Mouse (Mus musculus) liver, embryonic 12.5 days (tissue): Measurements from ENCODE around the gene Faf1. TPM values are rescaled to one million over a fixed set of nuclear protein-coding genes. Genes with fewer than 3 reads are reported as not detected.

ENCODE experiments used
- ATAC-seq: fragments of 200-750 bp; cut with Nextera tagmentation; 2 replicates; pipeline ENCODE4 v1.8.0; 2017; ENCODE audit warnings: moderate number of reproducible peaks, mild to moderate bottlenecking, moderate library complexity
- H3K27ac ChIP-seq: fragments of 300-500 bp; sonication (generic); 2 replicates; pipeline ENCODE4 v1.5.1; 2016; ENCODE audit warnings: mild to moderate bottlenecking
- H3K27me3 ChIP-seq: fragments of 300-500 bp; sonication (generic); replicated peaks from 2 replicates; pipeline ENCODE4 v1.6.1; 2016; ENCODE audit warnings: mild to moderate bottlenecking, moderate library complexity
- H3K36me3 ChIP-seq: fragments of 300-500 bp; sonication (generic); 2 replicates; pipeline ENCODE4 v1.6.1; 2016; ENCODE audit warnings: mild to moderate bottlenecking, moderate library complexity
- H3K4me1 ChIP-seq: fragments of 300-500 bp; sonication (generic); 2 replicates; pipeline ENCODE4 v1.6.1; 2016
- H3K4me2 ChIP-seq: fragments of 300-500 bp; sonication (generic); 2 replicates; pipeline ENCODE4 v1.6.1; 2016; ENCODE audit warnings: mild to moderate bottlenecking, moderate library complexity
- H3K4me3 ChIP-seq: fragments of 300-500 bp; sonication (generic); 2 replicates; pipeline ENCODE4 v1.5.1; 2016; ENCODE audit warnings: mild to moderate bottlenecking, moderate library complexity
- H3K9ac ChIP-seq: fragments of 300-500 bp; sonication (generic); 2 replicates; pipeline ENCODE4 v1.6.1; 2016; ENCODE audit warnings: mild to moderate bottlenecking, moderate library complexity
- H3K9me3 ChIP-seq: fragments of 300-500 bp; sonication (generic); replicated peaks from 2 replicates; pipeline ENCODE4 v1.6.1; 2016; ENCODE audit warnings: mild to moderate bottlenecking, moderate library complexity
- WGBS: fragments of 180-500 bp; shearing (Covaris S2); methylation state at CpG from one replicate; pipeline ENCODE4 v1.1.7; 2016; ENCODE audit not compliant: insufficient replicate concordance; 5-methylcytosine and 5-hydroxymethylcytosine counted together
- polyA plus RNA-seq: library from polyadenylated mRNA; unstranded; fragments of >200 nt; fragmentation: Nextera tagmentation; extraction: Ambion mirVana; gene quantifications from 2 replicates; pipeline ENCODE4 v1.2.1, GENCODE M21; 2016

The Faf1 gene
- 31.3 and 31.4 TPM in 2 replicates for polyA plus RNA-seq

DNA sequence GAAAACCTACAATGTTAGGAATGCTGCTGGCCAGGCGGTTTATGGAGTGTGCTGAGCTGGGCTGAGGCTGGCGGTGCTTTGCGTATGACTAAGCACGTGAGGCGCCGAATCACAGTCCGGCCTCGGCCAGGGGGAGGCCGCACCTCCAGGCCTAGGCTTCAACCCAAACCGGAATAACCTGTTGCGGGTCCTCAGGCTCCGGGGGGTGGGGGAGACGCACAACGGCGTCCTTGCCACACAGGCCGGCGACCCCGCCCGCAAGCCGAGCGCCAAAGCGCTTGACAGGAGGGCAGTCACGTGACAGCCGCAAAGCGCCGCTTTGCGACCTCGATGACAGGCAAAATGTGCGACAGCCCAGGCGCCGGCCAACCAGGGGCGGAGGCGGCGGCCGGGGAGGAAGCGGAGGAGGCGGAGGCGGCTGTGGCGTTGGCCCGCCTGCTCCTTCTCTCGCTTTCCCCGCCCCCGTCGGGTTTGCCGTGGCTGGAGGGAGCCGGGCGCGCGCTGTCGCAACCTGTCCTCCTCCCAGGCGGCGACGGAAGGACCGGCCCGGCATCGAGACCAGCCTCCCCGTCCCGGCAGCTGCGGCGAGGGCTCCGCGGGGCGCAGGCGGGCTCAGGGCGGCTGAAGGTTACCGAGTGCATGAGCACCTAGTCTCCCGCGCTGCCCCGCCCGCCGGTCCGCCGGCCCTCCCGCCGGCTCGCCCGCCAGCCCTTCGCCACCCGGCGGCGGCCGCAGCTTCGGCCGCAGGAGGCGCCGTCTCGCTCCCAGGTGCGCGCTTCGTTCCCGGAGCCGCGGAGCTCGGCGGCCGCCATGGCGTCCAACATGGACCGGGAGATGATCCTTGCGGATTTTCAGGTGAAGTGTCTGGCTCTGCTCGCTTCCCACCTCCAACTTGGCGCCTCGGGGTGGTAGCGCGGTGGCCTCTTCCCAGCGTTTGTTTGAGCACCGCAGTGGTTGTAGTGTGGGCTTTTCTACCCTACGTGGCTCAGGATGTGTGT lies at the start of gene Faf1:
Gene Faf1 (plus strand): TSS at position 371 of the 998 bp plus-strand sequence.
- no peaks in the 10 kb centered on the region for H3K27me3 ChIP-seq
- under 1% methylated on average over 89 of the region's 107 CpGs for WGBS
- H3K27ac ChIP-seq = peak within 1 kb of the TSS; percentile 99
- no peaks in the 10 kb centered on the region for H3K9me3 ChIP-seq
- H3K4me3 ChIP-seq = peak within 1 kb of the TSS; percentile 88
- peak; percentile 97 for ATAC-seq
- peaks cover 34% of the 10 kb centered on the region for H3K4me1 ChIP-seq
- H3K36me3 ChIP-seq = no peaks in the 10 kb centered on the region
- H3K4me2 ChIP-seq = peak within 1 kb of the TSS; percentile 83
- H3K9ac ChIP-seq = peak within 1 kb of the TSS; percentile 93

GRCm38 (mm10) chr4:109630215-109630614 lies 46.2 kb upstream of the Faf1 start:
- no peak overlapping the region for H3K4me3 ChIP-seq
- H3K27ac ChIP-seq = no peak overlapping the region
- H3K27me3 ChIP-seq = no peaks in the 10 kb centered on the region
- no peak for ATAC-seq
- no peaks in the 10 kb centered on the region for H3K9me3 ChIP-seq
- 38% methylated on average over 2 of the region's 2 CpGs for WGBS
- H3K36me3 ChIP-seq = no peaks in the 10 kb centered on the region
- no peak overlapping the region for H3K9ac ChIP-seq
- no peaks in the 10 kb centered on the region for H3K4me1 ChIP-seq
- no peak overlapping the region for H3K4me2 ChIP-seq

- H3K9me3 ChIP-seq = no peaks in the 10 kb centered on the region
- no peak overlapping the region for H3K9ac ChIP-seq
- H3K4me3 ChIP-seq = no peak overlapping the region
- H3K4me2 ChIP-seq = no peak overlapping the region
- no peak overlapping the region for H3K27ac ChIP-seq
- H3K36me3 ChIP-seq = no peaks in the 10 kb centered on the region
- no peaks in the 10 kb centered on the region for H3K27me3 ChIP-seq
- H3K4me1 ChIP-seq = no peaks in the 10 kb centered on the region
- WGBS = 64% methylated on average over 4 of the region's 4 CpGs
- no peak for ATAC-seq
Measured at GRCm38 (mm10) chr4:109631029-109631428, 45.4 kb upstream of the Faf1 start.

- WGBS = 72% methylated on average over 2 of the region's 2 CpGs
- Histone ChIP-seq H3K4me1 (no peaks in the 10 kb centered on the region), H3K27ac (no peak overlapping the region), H3K9ac (no peak overlapping the region), H3K4me3 (no peak overlapping the region), H3K27me3 (no peaks in the 10 kb centered on the region), H3K9me3 (no peaks in the 10 kb centered on the region), H3K36me3 (no peaks in the 10 kb centered on the region), H3K4me2 (no peak overlapping the region)
- no peak for ATAC-seq
Measured at GRCm38 (mm10) chr4:109634971-109635370, 41.4 kb upstream of the Faf1 start.

DNA sequence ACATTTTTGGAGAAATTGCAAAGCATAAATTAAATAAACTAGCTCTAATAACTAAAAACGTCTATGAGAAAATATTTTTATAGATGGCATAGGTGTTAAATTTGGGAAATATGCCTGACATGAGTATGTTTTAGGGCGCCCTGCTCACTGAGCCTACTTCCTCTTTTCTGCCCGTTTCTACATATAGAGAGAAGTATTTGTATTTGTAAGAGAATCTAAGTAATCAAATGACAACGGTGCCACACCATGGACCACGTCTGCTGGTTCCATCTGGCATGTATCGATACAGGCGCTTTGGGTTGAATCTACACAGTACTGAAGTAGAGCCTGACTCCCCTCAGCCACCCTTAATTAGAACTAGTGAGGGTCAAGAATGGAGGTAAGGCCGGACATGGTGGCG lies 37.0 kb upstream of the Faf1 start:
- WGBS = 62% methylated on average over 9 of the region's 9 CpGs
- ATAC-seq = no peak
- Histone ChIP-seq H3K36me3 (no peaks in the 10 kb centered on the region), H3K9me3 (no peaks in the 10 kb centered on the region), H3K9ac (no peak overlapping the region), H3K4me2 (no peak overlapping the region), H3K27me3 (no peaks in the 10 kb centered on the region; the same call in 1 of the 2 replicates), H3K27ac (no peak overlapping the region), H3K4me3 (no peak overlapping the region), H3K4me1 (no peaks in the 10 kb centered on the region)

GRCm38 (mm10) chr4:109640141-109640540 lies 36.2 kb upstream of the Faf1 start:
- H3K27ac ChIP-seq = no peak overlapping the region
- ATAC-seq = no peak
- 78% methylated on average over 7 of the region's 7 CpGs for WGBS

DNA sequence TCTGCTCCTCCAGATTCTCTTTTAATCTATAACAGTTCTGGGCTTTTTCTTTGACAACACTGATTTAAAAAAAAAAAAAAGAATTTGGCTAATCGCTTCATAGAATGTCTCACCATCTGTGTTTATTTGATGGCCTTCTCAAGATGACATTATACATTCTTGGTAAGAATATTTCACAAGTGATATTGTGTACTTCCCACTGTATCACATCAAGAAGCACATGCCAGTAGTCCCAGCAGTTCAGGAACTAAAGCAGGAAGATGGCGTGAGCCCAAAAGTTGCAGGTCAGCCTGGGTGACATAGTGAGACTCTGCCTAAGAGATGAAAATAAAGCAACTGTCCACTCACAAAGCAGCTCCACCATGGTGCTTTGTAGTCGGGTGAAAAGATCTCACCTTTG lies 34.9 kb upstream of the Faf1 start:
- Histone ChIP-seq H3K9ac (no peak overlapping the region), H3K27me3 (no peaks in the 10 kb centered on the region; the same call in 1 of the 2 replicates), H3K27ac (no peak overlapping the region), H3K4me1 (no peaks in the 10 kb centered on the region), H3K4me3 (no peak overlapping the region), H3K9me3 (no peaks in the 10 kb centered on the region), H3K36me3 (no peaks in the 10 kb centered on the region), H3K4me2 (no peak overlapping the region)
- no peak for ATAC-seq
- WGBS = 59% methylated on average over 3 of the region's 3 CpGs

More at GRCm38 (mm10) chr4:109640141-109640540, 36.2 kb upstream of the Faf1 start:
- H3K4me1 ChIP-seq = no peaks in the 10 kb centered on the region
- H3K4me2 ChIP-seq = no peak overlapping the region
- no peaks in the 10 kb centered on the region for H3K36me3 ChIP-seq
- no peaks in the 10 kb centered on the region; the same call in 1 of the 2 replicates for H3K27me3 ChIP-seq
- H3K4me3 ChIP-seq = no peak overlapping the region
- no peaks in the 10 kb centered on the region for H3K9me3 ChIP-seq
- no peak overlapping the region for H3K9ac ChIP-seq

- Histone ChIP-seq H3K27me3 (peaks cover 16% of the 10 kb centered on the region; the same call in 1 of the 2 replicates), H3K4me2 (no peak overlapping the region), H3K9me3 (no peaks in the 10 kb centered on the region), H3K27ac (no peak overlapping the region), H3K4me1 (no peaks in the 10 kb centered on the region), H3K9ac (no peak overlapping the region), H3K36me3 (no peaks in the 10 kb centered on the region), H3K4me3 (no peak overlapping the region)
- ATAC-seq = no peak
- 56% methylated on average over 4 of the region's 4 CpGs for WGBS
Measured at GRCm38 (mm10) chr4:109647281-109647680, 29.1 kb upstream of the Faf1 start.

- H3K27ac ChIP-seq = no peak overlapping the region
- H3K36me3 ChIP-seq = no peaks in the 10 kb centered on the region
- no peaks in the 10 kb centered on the region for H3K4me1 ChIP-seq
- H3K4me3 ChIP-seq = no peak overlapping the region
- no peaks in the 10 kb centered on the region for H3K9me3 ChIP-seq
- ATAC-seq = no peak
- H3K27me3 ChIP-seq = peaks cover 16% of the 10 kb centered on the region; the same call in 1 of the 2 replicates
- WGBS = 42% methylated on average over 5 of the region's 5 CpGs
- no peak overlapping the region for H3K9ac ChIP-seq
- H3K4me2 ChIP-seq = no peak overlapping the region
Measured at GRCm38 (mm10) chr4:109649331-109649730, 27.1 kb upstream of the Faf1 start.

DNA sequence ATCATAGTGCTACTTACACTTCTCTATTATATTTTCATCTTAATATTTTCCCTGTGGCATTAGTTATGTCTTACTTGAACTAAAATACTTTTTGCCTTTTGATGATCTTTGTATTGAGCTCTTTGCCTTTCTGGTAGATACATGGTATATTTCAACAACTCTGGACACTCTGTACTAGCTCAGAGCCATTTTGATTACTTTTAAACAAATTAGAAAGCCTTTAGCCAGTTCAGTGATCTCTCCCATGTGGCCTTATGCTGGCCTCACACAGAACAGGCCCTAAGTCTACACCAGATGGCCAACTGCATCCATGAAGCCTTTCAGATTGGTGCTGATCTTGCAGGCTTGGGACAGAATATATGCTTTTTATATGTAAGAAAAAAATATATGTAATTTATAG lies 23.1 kb upstream of the Faf1 start:
- Histone ChIP-seq H3K27me3 (peaks cover 45% of the 10 kb centered on the region), H3K9ac (no peak overlapping the region), H3K4me2 (no peak overlapping the region), H3K4me3 (no peak overlapping the region), H3K4me1 (peaks cover 10% of the 10 kb centered on the region), H3K9me3 (no peaks in the 10 kb centered on the region), H3K27ac (no peak overlapping the region), H3K36me3 (no peaks in the 10 kb centered on the region)
- no peak for ATAC-seq

DNA sequence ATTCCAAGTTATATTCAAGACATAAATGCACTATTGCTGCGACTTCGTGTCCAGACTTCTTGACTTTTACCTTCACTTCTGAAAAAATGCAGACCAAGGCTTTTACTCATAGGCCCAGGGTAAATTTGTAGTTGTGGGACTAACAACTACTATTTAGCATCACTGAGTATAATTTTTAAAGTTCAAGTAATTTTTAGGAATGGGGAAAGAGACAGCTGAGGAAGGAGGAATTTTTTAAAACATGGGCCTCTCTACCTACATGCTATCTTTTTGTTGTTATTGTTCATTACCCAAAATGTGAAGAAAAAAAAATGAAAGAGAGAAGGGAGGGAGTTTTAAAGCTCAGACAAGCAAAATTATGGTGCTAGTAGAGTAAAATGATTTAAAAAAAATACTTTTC lies 21.7 kb upstream of the Faf1 start:
- H3K9me3 ChIP-seq = no peaks in the 10 kb centered on the region
- WGBS = 42% methylated on average over 2 of the region's 2 CpGs
- no peak overlapping the region for H3K9ac ChIP-seq
- H3K27ac ChIP-seq = no peak overlapping the region
- H3K4me1 ChIP-seq = peaks cover 10% of the 10 kb centered on the region
- H3K36me3 ChIP-seq = no peaks in the 10 kb centered on the region
- H3K4me2 ChIP-seq = no peak overlapping the region
- no peak overlapping the region for H3K4me3 ChIP-seq
- ATAC-seq = no peak
- peaks cover 59% of the 10 kb centered on the region for H3K27me3 ChIP-seq

DNA sequence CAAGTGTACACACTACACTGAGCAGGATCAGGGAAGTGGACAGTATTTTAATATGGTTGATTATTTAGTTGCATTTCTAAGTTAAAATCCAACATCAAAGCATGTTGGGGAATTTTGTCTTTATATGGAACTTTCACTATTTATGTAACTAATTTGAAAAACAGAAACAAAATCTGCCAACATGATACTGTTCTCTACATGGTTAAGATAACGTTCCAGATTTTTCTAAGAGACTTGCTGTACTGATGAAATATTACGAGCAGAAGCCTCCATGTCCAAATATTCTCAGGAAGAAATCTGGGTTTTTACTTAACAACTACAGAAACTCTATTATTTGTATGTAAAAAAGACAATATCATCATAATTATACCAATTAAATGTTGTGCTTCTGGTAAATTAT lies 20.6 kb upstream of the Faf1 start:
- ATAC-seq = no peak
- Histone ChIP-seq H3K4me2 (no peak overlapping the region), H3K4me3 (no peak overlapping the region), H3K27me3 (peaks cover 60% of the 10 kb centered on the region), H3K9me3 (no peaks in the 10 kb centered on the region), H3K9ac (no peak overlapping the region), H3K4me1 (peaks cover 10% of the 10 kb centered on the region), H3K36me3 (no peaks in the 10 kb centered on the region), H3K27ac (no peak overlapping the region)
- 35% methylated on average over 2 of the region's 2 CpGs for WGBS
